Mouse (Mus musculus) megakaryocyte, embryonic 14.5 days (primary cell): Measurements from ENCODE around the gene Slc2a1.

Source experiments
- FLI1 ChIP-seq: IDR thresholded peaks from 2 replicates; pipeline ENCODE4 v1.6.1; 2012; ENCODE audit warnings: low read length, inconsistent platforms, mixed read lengths
- GATA1 ChIP-seq: IDR thresholded peaks from 3 replicates; pipeline ENCODE4 v1.6.1; 2012; ENCODE audit warnings: mixed read lengths, low read length, inconsistent platforms, borderline replicate concordance

DNA sequence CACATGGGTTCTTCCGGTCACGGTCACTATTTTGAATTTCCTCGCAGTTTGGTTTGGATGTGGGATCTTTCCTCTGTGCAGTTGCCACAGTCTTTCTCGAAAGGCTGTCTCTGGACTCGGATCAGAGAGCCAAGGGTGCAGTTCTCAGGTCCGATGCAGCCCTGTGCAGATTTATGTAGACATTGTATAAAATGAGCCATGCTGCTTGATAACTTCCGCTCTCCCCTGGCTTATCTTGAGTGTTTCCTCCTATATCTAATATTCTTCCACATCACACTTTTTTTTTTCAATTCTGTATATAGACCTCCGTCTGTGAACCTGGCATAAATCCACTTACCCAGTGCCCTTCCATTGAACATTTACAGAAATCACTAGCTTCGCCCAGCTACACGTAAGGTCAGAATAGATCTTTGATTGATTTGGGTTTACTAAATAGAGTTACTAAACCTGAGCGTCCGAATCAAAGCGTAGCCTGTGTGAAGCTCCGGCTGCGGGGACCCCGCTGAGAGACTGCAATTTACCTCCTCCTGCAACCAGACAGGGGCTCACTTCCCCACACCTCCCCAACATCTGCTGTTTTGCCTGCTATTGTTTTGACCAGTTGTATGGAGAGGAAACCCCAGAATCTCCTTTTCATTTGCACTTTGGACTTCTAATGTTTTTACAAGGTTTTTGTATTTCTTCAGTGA is 37.4 kb upstream of the Slc2a1 start:
- no peak for TF ChIP-seq GATA1
- no peak for TF ChIP-seq FLI1
